Mouse (Mus musculus): Measurements from ENCODE around the gene Map1lc3b.

Map1lc3b gene

DNA sequence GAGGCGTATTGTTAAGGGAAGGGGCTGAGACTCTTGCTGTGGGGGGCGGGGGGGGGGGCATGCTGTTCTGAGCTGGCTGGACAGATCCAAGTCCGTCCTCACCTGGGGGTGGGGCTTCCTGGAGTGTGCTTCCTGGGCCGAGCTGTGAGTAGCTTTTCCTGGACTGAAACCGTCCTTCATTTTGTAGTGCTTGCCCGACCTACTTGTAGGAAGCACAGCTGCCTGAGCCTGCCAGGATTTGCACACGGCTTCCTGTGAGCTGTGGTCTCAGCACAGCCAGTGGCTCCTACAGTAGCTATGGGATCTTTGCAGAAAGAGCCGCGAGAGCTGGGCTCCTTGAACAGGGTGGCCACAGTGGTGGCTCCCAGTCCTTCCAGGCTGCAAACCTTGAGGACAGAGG is 3.8 kb downstream of the Map1lc3b start:
- in situ Hi-C loops (cut with MboI; ENCODE audit: low pct_unique_long_range_greater_than_20kb in 1 of 2, low sequenced_read_pairs in 2 of 2, unreplicated experiment in 1 of 2): loop anchor here (10.0 to 25.0 kb wide), 2 partner anchors 49 to 343 kb away; partner anchors contain the start of genes 1700018B08Rik (in 2 of the 2), Banp (in 1 of the 2) and Car5a (in 1 of the 2)

DNA sequence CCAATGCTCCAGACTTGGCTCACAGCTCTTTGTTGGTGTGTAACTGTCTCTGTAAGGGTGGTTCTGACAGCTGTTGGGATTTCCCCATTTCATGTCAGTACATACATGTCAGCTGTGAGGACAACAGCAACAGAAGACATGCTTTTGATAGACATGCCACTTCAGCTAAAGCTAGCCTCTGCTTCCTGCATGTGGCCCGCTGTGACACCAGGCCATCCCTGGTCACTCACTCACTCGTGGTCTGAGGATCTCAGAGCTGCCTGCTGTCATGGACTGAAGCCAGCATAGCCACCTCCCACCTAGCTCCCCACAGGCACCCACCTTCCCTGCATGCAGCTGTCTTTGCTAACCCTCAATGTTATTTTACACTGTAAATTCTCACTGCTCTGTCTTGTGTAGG is 7.3 kb downstream of the Map1lc3b start:
- in situ Hi-C loops (cut with MboI; ENCODE audit: low pct_unique_long_range_greater_than_20kb in 1 of 2, low sequenced_read_pairs in 2 of 2, unreplicated experiment in 1 of 2): loop anchor here (10.0 to 25.0 kb wide), 2 partner anchors 53 to 340 kb away; partner anchors contain the start of genes 1700018B08Rik (in 2 of the 2), Banp (in 1 of the 2) and Car5a (in 1 of the 2)

DNA sequence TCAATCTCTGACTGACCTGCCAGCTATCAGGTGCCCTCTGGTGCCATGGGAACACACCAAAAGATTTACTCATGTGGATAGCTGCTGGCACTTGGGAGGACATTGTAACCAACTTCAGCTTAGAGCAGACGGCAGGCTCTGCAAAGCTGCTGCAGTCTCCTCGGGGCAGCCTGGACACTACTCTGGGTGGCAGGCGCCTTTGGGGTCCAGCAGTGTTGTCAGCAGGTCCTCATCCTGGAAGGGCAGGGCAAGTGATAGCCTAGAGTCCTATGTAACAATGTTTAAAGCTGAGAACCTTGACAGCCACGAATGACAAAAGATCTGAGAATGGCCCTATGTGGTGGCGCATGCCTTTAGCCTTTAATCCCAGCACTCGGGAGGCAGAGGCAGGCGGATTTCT is 8.0 kb downstream of the Map1lc3b start:
- in situ Hi-C loops (cut with MboI; ENCODE audit: low pct_unique_long_range_greater_than_20kb in 1 of 2, low sequenced_read_pairs in 2 of 2, unreplicated experiment in 1 of 2): loop anchor here (10.0 to 25.0 kb wide), 2 partner anchors 53 to 339 kb away; partner anchors contain the start of genes 1700018B08Rik (in 2 of the 2), Banp (in 1 of the 2) and Car5a (in 1 of the 2)

DNA sequence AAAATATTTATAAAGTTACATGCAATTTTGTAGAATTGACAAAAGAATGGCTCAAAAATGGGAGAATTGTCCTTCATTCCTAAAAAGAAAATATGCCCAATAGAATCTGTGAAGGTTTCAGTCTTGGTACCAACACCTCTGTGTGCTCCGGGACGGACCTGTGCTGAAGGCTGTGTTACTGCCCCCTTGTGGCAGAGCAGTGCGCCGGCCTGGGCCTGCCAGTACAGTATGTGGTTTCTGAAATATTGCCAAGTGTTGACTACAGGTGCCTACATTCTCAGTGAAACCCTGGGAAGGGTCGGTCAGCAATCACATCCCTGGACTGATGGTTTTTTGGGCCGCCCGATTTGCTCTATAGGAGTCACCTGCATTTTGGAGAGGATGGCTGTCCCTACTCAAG is 8.7 kb downstream of the Map1lc3b start:
- in situ Hi-C loops (cut with MboI; ENCODE audit: low pct_unique_long_range_greater_than_20kb in 1 of 2, low sequenced_read_pairs in 2 of 2, unreplicated experiment in 1 of 2): loop anchor here (10.0 to 25.0 kb wide), 2 partner anchors 54 to 338 kb away; partner anchors contain the start of genes 1700018B08Rik (in 2 of the 2), Banp (in 1 of the 2) and Car5a (in 1 of the 2)

DNA sequence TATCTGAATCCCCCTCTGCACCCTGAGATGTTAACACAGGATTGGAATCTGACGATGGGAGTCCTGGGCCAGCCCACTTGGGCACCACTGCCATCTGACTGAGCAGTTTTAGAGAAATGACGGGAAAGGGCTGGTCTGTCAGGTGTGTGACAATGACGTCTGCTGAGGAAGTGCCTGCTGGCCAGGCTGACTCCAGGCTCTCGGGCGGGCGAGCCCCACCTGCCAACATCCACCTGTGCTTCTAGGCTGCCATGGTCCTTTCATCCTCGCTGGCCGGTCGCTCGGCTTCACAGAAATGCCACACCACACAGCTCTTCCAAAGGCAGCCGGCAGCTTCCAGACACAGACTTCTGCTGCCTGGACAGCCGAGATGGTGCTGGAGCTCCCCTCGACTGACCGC is 9.7 kb downstream of the Map1lc3b start:
- in situ Hi-C loops (cut with MboI; ENCODE audit: low pct_unique_long_range_greater_than_20kb in 1 of 2, low sequenced_read_pairs in 2 of 2, unreplicated experiment in 1 of 2): loop anchor here (10.0 to 25.0 kb wide), 2 partner anchors 55 to 337 kb away; partner anchors contain the start of genes 1700018B08Rik (in 2 of the 2), Banp (in 1 of the 2) and Car5a (in 1 of the 2)

DNA sequence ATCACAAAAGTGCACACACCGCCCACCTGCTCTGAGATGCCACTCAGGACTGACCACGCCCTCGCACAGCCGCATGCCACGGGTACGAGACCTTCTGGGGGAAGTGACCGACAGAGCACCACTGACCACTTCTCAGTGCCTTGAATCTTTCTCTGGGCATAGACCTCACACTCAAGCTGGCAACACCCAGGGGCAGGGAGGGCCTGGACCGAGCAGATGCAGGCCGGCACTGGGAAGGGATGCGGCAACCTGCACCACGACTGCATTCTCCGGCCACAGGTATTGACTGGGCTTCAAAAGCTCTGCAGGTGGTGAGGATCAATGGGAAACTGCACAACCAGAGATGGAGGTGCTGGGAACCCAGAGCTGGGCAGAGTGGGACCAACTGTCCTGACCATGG is 12.2 kb downstream of the Map1lc3b start:
- in situ Hi-C loops (cut with MboI; ENCODE audit: low pct_unique_long_range_greater_than_20kb in 1 of 2, low sequenced_read_pairs in 2 of 2, unreplicated experiment in 1 of 2): no loop called here

DNA sequence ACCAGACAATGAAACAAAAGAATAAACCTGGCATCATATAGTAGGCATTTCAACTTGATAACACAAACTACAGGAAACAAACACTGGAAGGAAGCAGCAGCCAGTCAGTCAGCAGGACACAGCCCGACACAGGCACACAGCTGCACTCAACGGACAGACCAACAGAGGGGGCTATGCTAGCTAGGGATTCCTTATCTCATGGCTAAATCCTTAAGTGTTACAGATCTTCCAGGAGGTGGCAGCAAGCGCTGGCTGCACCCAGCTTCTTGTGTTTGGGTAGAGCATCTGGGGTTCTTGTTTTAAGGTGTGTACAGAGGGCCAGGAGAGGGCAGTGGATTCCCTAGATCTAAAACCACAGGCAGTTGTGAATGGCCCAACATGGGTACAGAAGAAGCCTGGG is 12.7 kb downstream of the Map1lc3b start:
- in situ Hi-C loops (cut with MboI; ENCODE audit: low pct_unique_long_range_greater_than_20kb in 1 of 2, low sequenced_read_pairs in 2 of 2, unreplicated experiment in 1 of 2): no loop called here

DNA sequence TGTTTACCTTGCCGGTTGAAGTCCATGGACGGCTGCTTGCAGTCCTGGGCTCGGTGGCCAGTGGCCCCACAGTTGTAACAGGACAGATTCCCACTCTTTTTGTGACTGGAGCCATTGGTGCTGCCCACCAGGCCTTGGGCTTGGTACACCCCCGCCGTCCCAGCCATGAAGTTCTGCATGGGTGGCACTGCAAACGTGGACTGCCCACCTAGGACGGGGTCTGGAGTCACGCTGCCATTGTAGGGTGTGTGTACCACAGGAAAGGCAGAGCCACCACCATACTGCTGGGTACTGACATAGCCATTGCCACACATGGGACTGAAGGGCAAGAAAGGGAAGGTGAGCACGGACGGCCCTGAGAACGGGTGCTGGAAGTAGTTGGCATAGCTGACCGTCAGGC is 13.6 kb downstream of the Map1lc3b start:
- in situ Hi-C loops (cut with MboI; ENCODE audit: low pct_unique_long_range_greater_than_20kb in 1 of 2, low sequenced_read_pairs in 2 of 2, unreplicated experiment in 1 of 2): no loop called here

DNA sequence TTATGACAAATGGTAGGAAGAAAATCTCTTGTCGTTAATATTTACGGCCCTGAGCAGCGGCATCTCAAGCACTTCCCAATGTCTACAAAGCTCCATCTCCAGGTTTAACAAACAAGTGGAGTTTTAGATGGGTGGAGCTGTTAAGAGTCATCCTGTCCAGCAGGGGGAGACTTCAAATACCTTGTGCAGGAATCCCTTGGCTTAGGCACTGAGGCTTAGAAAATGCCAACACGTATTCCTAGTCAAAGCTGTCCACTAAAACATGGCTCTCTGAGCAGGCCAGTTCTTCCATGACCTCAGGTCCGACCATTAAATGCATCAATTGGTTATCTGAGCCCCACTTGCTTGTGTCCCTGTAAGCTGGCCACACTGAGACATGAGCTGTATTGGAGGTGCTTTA is 17.5 kb downstream of the Map1lc3b start:
- in situ Hi-C loops (cut with MboI; ENCODE audit: low pct_unique_long_range_greater_than_20kb in 1 of 2, low sequenced_read_pairs in 2 of 2, unreplicated experiment in 1 of 2): no loop called here

DNA sequence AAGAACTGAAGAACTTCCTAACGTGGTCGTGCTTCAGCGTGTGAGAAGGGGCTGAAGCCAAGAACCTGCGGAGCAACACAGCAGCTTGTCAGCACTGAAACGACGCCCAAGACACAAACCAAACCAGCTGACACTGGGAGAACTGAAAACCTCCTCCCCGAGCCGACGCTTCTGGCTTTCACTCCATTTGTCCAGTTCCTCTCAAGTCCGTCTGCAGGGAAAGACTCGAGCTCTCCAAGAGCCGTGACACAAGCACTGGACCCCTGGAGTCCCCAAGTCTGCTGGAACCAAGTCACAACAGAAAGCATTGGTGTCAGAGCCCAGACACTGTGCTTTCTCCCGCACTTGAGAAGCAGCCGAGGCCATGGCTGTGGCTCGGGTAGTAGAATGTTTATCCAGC is 19.1 kb downstream of the Map1lc3b start:
- in situ Hi-C loops (cut with MboI; ENCODE audit: low pct_unique_long_range_greater_than_20kb in 1 of 2, low sequenced_read_pairs in 2 of 2, unreplicated experiment in 1 of 2): no loop called here

DNA sequence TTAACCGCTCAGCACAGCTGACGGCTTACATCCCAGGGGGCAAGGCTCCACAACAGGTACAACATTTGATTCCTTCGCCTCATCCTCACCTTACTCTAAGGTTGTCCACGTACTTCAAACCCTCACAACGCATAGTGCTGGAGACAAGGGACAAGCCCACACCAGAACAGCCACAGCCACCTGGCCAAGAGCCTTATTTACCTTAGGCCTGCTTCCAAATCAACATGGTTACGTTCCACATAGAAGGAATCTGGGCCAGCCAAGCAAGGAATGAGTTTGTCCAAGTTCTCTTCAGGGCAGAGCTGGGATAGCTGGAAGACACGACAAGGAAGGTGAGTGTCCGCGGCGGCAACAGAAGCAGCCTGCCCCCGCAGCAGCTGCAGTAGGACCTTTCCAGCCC is 19.8 kb downstream of the Map1lc3b start:
- in situ Hi-C loops (cut with MboI; ENCODE audit: low pct_unique_long_range_greater_than_20kb in 1 of 2, low sequenced_read_pairs in 2 of 2, unreplicated experiment in 1 of 2): no loop called here

DNA sequence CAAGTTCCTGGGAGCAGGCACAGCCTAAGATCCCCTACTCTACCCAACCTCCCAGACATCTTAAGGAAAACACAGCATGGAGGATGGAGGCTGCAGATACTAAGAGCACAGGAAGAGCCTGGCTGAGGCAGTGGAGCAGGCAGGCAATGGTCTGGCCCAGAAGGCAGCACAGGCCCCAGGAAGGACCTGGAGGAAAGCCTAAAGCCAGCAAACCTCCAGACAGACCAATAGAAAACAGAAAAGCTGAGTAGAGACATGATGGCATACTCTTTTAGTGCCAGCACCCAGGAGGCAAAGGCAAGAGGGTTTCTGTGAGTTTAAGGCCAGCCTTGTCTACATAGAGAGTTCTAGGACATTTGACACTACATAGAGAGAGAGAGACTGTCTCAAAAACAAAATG is 23.3 kb downstream of the Map1lc3b start:
- in situ Hi-C loops (cut with MboI; ENCODE audit: low pct_unique_long_range_greater_than_20kb in 1 of 2, low sequenced_read_pairs in 2 of 2, unreplicated experiment in 1 of 2): no loop called here

DNA sequence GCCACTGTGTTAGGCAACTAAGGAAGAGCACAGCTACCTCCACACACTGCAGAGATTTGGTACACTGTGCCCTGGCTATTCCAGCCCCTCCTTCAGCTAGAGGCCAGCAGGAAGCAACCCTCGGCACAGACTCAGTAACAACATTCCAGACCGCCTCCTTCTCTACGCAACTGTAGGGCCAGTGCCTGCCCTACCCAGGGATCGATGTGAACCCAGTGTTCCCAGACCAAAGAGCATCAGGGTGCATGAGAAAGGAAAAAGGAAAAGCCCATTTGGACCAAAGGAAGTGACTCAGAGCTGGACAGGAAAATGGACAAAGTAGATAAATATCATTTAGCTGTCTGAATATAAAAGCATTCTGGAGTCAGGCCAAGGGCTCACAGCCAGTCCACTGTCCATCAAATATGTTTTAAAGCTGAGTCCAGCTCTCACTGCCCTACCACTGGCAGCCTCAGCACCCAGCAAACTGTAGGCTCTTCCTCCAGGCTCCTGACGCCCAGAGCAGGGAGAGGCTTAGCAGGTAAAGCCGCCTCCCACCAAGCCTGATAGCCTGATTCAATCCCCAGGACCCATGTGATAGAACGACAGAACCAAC is 29.3 kb downstream of the Map1lc3b start:
- in situ Hi-C loops (cut with MboI; ENCODE audit: low pct_unique_long_range_greater_than_20kb in 1 of 2, low sequenced_read_pairs in 2 of 2, unreplicated experiment in 1 of 2): no loop called here

DNA sequence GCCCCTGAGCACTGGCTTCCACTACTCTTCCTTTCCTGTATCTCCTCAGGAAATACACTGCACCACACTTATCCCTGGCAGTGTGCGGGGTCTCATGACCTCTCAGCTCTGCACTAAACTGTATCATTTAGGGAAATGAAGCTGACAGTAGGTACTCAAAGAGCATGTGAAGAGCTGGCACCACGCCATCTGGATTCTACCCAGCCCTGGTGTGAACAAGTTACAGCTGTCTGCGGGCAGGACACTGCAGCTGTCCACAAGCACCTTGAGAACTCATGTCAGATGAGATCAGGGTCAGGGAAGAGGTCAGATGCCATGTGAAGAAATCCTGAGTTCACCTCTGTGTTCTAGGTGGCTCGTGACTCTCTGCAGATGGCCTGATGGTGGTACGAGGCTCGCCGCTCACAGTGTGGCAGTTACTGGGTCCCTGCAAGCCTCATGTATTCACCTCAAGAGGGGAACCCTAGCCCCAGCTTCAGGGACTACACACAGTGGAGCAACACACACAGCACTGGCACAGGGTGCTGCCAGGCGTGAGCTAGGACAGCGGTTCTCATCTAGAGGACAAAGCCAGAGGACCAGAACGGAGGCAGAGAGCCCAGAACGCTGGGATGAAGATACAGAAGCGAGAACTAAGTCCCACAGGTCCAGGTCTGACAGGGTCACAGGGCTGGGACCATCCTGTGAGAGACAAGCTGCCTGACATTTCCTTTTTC is 30.8 kb downstream of the Map1lc3b start:
- in situ Hi-C loops (cut with MboI; ENCODE audit: low pct_unique_long_range_greater_than_20kb in 1 of 2, low sequenced_read_pairs in 2 of 2, unreplicated experiment in 1 of 2): no loop called here

DNA sequence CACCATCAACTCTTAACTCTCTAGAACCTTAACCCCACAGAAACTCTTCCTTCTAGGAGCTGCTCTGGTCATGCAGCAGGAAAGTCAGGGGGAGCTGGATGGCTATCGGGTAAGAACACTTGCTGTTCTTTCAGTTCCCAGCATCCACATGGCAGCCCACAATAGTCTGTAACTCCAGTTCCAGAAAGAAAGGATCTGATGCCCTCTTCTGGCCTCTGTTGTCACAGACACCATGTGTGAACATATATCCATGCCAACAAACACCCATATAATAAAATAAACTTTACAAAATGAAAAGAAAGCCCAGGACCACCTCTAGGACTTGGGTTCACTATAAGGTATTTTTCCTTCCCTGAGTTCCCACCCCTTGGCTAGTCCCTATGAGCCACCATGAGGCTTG is 31.7 kb downstream of the Map1lc3b start:
- in situ Hi-C loops (cut with MboI; ENCODE audit: low pct_unique_long_range_greater_than_20kb in 1 of 2, low sequenced_read_pairs in 2 of 2, unreplicated experiment in 1 of 2): no loop called here

DNA sequence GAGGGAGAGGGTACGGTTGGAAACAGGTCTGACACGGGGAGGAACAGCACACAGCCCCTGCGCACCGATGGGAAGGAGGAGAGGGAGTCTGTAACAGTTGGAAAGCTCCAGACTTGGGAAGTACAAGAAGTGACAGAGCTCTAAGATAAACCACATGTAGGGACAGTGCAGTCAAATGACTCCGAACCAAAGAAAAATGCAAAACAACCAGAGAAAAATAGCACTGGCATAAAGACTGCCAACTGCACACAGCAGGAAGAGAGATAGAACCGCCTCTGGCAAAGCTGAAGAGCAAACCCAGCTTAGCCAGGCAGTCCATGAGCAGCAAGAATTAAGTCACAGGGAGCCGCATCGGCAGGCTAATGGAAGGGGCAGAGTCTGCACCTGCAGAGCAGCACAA is 32.9 kb downstream of the Map1lc3b start:
- in situ Hi-C loops (cut with MboI; ENCODE audit: low pct_unique_long_range_greater_than_20kb in 1 of 2, low sequenced_read_pairs in 2 of 2, unreplicated experiment in 1 of 2): no loop called here

DNA sequence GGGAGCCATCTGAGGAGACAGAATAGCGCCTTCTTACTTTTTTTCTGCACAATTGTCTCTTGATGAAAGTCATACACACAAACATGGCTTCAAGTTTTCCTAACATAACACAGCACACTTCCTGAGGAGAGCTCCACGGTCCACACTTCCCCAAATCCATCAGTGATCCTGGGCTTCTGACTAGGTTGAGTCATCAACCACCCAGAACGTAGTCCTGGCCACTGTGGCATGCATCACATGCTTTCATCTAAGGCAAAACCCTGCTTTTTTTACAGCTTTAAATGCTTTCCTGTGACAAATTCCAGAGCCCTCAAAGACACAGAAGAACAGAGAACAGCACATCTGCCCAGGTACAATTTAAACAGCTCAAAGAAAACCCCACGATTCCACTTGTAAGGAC is 38.5 kb downstream of the Map1lc3b start:
- in situ Hi-C loops (cut with MboI; ENCODE audit: low pct_unique_long_range_greater_than_20kb in 1 of 2, low sequenced_read_pairs in 2 of 2, unreplicated experiment in 1 of 2): no loop called here

DNA sequence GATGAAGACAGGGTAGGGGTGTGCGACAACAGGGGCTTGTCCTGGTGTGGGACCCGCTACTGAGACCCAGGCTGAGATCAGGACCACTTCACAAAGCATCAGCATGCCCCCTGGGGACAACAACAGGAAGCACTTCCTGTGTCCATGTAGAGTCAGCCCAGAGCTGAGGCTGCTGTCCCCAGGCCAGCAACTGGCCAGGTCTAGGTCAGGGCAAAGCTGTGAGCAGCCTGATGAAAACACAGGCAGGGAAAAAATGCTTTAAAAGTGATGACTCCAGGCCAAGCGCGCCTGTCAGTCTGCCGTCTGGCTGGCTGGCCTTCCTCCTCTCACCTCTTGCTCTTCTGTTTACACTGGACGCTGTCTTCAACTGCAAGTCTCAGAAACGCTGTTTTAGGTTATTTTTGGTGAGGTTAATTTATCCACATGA is 41.5 kb downstream of the Map1lc3b start:
- in situ Hi-C loops (cut with MboI; ENCODE audit: low pct_unique_long_range_greater_than_20kb in 1 of 2, low sequenced_read_pairs in 2 of 2, unreplicated experiment in 1 of 2): no loop called here

DNA sequence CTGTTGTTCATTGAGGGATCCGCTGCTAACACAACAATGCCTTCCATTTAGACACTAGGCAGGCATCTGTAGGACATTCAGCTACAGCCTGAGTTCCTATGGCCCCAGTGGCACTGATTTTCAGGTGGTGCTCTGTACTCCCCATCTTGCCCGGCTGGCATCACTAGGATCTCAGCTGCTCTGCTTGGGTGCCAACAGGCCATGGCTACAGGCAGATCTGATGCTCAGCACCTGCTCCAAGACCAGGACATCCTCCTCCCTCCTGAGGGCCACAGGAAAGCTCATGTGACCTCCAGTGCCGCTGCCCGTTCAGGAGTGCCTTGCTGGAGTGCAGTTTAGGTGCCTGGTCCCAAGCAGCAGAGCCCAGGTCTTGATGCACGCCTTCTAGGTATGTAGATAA is 42.2 kb downstream of the Map1lc3b start:
- in situ Hi-C loops (cut with MboI; ENCODE audit: low pct_unique_long_range_greater_than_20kb in 1 of 2, low sequenced_read_pairs in 2 of 2, unreplicated experiment in 1 of 2): no loop called here

DNA sequence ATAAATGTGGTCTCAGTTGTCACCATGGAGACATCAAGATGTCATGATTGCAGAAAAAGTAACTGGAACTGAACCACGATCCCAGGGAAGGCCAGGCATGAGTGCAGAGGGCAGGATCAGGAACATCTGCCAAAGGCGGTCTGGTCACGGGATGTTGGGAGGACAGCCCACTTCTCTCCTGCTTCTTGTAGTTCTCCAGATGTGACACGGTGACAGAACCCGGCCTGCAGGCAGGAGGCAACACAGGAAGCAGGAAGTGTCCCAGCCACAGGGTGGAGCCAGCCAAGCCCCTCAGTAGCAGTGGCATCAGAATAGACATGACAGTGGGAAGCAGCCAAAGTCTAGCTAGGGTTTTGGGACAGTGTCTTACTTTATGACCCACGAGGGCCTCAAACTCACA is 45.4 kb downstream of the Map1lc3b start:
- in situ Hi-C loops (cut with MboI; ENCODE audit: low pct_unique_long_range_greater_than_20kb in 1 of 2, low sequenced_read_pairs in 2 of 2, unreplicated experiment in 1 of 2): no loop called here

Data from mouse embryonic stem cell (cell line).